Mouse (Mus musculus) limb, embryonic 14.5 days (tissue): ENCODE results near the gene Med12. TPM values are rescaled to one million over a fixed set of nuclear protein-coding genes. Genes with fewer than 3 reads are reported as not detected.

Experiments used
- ATAC-seq: fragments of 200-750 bp; cut with Nextera tagmentation; 2 replicates; pipeline ENCODE4 v1.8.0; 2017; ENCODE audit warnings: low read depth, moderate number of reproducible peaks, moderate TSS enrichment; ENCODE audit not compliant: low FRiP score
- DNase-seq: peaks from one replicate; pipeline ENCODE4 v3.0.0-alpha.2; 2015; ENCODE audit warnings: low spot score
- H3K27ac ChIP-seq: fragments of 300-500 bp; sonication (generic); replicated peaks from 2 replicates; pipeline ENCODE4 v1.5.1; 2014; ENCODE audit warnings: low read depth, mild to moderate bottlenecking, low read length, moderate library complexity, mixed read lengths
- H3K27me3 ChIP-seq: fragments of 300-500 bp; sonication (generic); 2 replicates; pipeline ENCODE4 v1.6.1; 2014; ENCODE audit warnings: low read length, mixed read lengths; ENCODE audit not compliant: control insufficient read depth, insufficient read depth
- H3K36me3 ChIP-seq: fragments of 300-500 bp; sonication (generic); 2 replicates; pipeline ENCODE4 v1.6.1; 2014; ENCODE audit warnings: mild to moderate bottlenecking, low read length, moderate library complexity, mixed read lengths; ENCODE audit not compliant: control insufficient read depth, insufficient read depth
- H3K4me1 ChIP-seq: fragments of 300-500 bp; sonication (generic); 2 replicates; pipeline ENCODE4 v1.6.1; 2014; ENCODE audit warnings: antibody characterized with exemption, low read length, mixed read lengths; ENCODE audit not compliant: control insufficient read depth, insufficient read depth
- H3K4me2 ChIP-seq: fragments of 300-500 bp; sonication (generic); replicated peaks from 2 replicates; pipeline ENCODE4 v1.6.1; 2014; ENCODE audit warnings: low read depth, mild to moderate bottlenecking, low read length, moderate library complexity; ENCODE audit not compliant: severe bottlenecking
- H3K4me3 ChIP-seq: fragments of 300-500 bp; sonication (generic); replicated peaks from 2 replicates; pipeline ENCODE4 v1.5.1; 2014; ENCODE audit warnings: low read length
- H3K9ac ChIP-seq: fragments of 300-500 bp; sonication (generic); 2 replicates; pipeline ENCODE4 v1.6.1; 2014; ENCODE audit warnings: mild to moderate bottlenecking, low read depth, low read length, moderate library complexity; ENCODE audit not compliant: severe bottlenecking
- H3K9me3 ChIP-seq: fragments of 300-500 bp; sonication (generic); 2 replicates; pipeline ENCODE4 v1.6.1; 2016; ENCODE audit warnings: low read length; ENCODE audit not compliant: control insufficient read depth
- POLR2A ChIP-seq: fragments of 200-500 bp; IDR thresholded peaks from 2 replicates; pipeline ENCODE4 v1.8.0; 2012; ENCODE audit warnings: inconsistent platforms, mild to moderate bottlenecking, moderate library complexity, borderline replicate concordance; ENCODE audit not compliant: insufficient read depth, insufficient read length; ENCODE audit errors: extremely low read depth
- WGBS: fragments of 180-500 bp; shearing (Covaris S2); extraction: QIAGEN DNeasy Blood & Tissue Kit; methylation state at CpG from one replicate; pipeline ENCODE4 v1.1.7; 2014; 5-methylcytosine and 5-hydroxymethylcytosine counted together
- polyA plus RNA-seq, 2 experiments: library from polyadenylated mRNA; depleted of rRNA in 1 of 2; stranded (reverse) in 1 of 2; unstranded in 1 of 2; fragments of >200 nt; fragmentation: Nextera tagmentation in 1 of 2; extraction: Ambion mirVana in 1 of 2; gene quantifications; 2 replicates each; pipeline versions ENCODE4 v1.2.1 to v1.2.3; 2012 to 2014

Gene Med12
- polyA plus RNA-seq, 2 experiments = 41.7 to 122 TPM

DNA sequence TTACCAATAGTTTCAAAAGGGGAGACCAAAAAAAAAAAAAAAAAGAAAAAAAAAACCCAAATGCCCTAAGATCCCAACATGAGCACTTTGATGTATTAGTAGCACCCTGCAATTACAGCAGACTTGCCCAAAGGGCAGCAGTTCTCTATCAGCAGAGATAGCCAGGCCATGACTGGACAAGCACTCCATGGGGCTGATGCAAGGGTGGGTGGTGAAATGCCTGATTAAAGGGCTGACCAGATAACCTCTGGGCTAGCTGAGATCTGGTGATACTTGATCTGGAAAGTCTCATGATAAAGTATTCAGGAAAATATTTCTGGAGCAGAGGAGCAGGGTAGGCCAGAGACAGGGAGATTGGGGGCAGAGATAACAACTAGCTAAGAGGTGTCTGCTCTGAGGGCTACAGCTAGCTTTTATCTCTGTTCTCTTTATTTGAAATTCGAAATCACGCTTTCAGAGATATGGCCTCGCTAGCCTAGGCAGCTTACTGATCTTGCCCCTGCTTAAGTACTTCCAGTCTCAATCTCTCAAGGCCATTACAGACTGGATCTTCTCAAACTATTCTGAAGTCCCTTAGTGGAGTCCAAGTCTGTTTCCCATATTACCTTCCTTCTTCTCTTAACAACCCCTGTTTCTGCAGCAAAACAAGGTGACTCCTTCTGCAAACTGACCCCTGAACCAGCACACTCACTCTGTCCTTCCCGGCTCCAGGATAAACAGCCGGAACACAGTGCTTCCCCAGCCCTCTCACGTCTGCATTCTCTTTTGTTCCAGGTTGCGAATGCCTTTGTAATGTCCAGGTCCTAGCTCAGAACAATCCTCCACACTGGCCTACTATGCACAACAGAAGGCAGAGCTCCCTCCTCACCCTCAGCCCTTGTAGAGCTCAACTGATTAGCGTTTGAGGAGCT, 52.4 kb downstream of the Med12 start:
- 63% methylated on average over 8 of the region's 8 CpGs for WGBS
- TF ChIP-seq POLR2A = no peak

DNA sequence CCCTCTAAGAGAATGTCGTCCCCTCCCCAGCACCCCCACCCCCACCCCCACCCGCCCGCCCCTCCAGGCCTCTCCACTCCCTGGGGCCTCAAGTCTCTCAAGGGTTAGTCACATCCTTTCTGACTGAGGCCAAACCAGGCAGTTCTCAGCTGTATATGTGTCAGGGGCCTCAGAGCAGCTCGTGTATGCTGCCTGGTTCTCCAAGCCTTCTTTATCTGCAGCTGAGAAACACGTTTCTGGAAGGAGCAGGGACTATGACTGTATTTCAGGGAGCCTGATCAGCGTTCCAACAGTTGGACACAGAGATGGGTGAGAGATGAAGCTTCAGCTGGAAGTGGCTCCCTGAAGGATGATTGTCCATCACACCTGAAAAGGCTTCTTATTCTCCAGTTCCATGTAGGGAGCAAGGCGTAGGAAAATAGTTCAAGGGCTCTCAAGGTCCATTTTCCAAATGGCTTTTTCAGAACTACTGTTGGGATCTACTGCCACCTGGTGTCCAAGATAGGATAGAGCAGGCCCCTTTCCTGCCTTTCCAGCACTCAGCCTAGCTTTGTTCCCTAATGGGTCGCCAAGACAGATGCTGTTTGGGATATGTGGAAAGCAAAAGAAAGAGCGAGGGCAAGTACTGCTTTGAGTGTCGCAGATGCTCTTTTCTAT, 55.7 kb downstream of the Med12 start:
- peak; percentile 80 for DNase-seq
- Histone ChIP-seq H3K36me3 (no peaks in the 10 kb centered on the region), H3K9me3 (no peaks in the 10 kb centered on the region), H3K9ac (no peak overlapping the region), H3K4me3 (no peak overlapping the region), H3K27me3 (no peaks in the 10 kb centered on the region), H3K4me1 (0 out of 2 replicates have a peak, but pooled peaks cover 2% of the 10 kb centered on the region), H3K4me2 (0 out of 2 replicates have a peak overlapping the region, but pooled peaks have one; percentile 25), H3K27ac (0 out of 2 replicates have a peak overlapping the region, but pooled peaks have one; percentile 38)
- no peak for ATAC-seq
- no peak for TF ChIP-seq POLR2A
- 30% methylated on average over 10 of the region's 10 CpGs for WGBS

More for the DNA sequence above, 52.4 kb downstream of the Med12 start:
- H3K27me3 ChIP-seq = no peaks in the 10 kb centered on the region
- H3K4me1 ChIP-seq = no peaks in the 10 kb centered on the region
- no peak overlapping the region for H3K4me3 ChIP-seq
- no peak overlapping the region for H3K9ac ChIP-seq
- H3K27ac ChIP-seq = no peak overlapping the region
- H3K4me2 ChIP-seq = no peak overlapping the region
- DNase-seq (no peak), ATAC-seq (no peak)
- no peaks in the 10 kb centered on the region for H3K9me3 ChIP-seq
- 0 out of 2 replicates have a peak, but pooled peaks cover 4% of the 10 kb centered on the region for H3K36me3 ChIP-seq

- 56% methylated on average over 9 of the region's 9 CpGs for WGBS
- no peaks in the 10 kb centered on the region for H3K36me3 ChIP-seq
- DNase-seq (no peak), ATAC-seq (peak; percentile 24)
- H3K9me3 ChIP-seq = no peaks in the 10 kb centered on the region
- H3K27me3 ChIP-seq = no peaks in the 10 kb centered on the region
- TF ChIP-seq POLR2A = no peak
- peak overlapping the region; percentile 36 for H3K4me3 ChIP-seq
- H3K9ac ChIP-seq = peak overlapping the region; percentile 45
- 0 out of 2 replicates have a peak, but pooled peaks cover 2% of the 10 kb centered on the region for H3K4me1 ChIP-seq
- H3K4me2 ChIP-seq = peak overlapping the region; percentile 45
- peak overlapping the region; percentile 91 for H3K27ac ChIP-seq
Measured at GRCm38 (mm10) chrX:101332031-101332374, 58.2 kb downstream of the Med12 start.

GRCm38 (mm10) chrX:101332375-101333211, 58.8 kb downstream of the Med12 start:
- Histone ChIP-seq H3K27ac (peak overlapping the region; percentile 91), H3K4me2 (peak overlapping the region; percentile 47), H3K9ac (peak overlapping the region; percentile 46), H3K36me3 (no peaks in the 10 kb centered on the region), H3K4me1 (0 out of 2 replicates have a peak, but pooled peaks cover 2% of the 10 kb centered on the region), H3K9me3 (no peaks in the 10 kb centered on the region), H3K4me3 (peak overlapping the region; percentile 36), H3K27me3 (no peaks in the 10 kb centered on the region)
- 34% methylated on average over 26 of the region's 49 CpGs for WGBS
- peak; percentile 71; the same call in 1 of the 2 replicates for TF ChIP-seq POLR2A
- ATAC-seq = peak; percentile 96
- peak; percentile 96 for DNase-seq
